Mouse (Mus musculus) thymus, adult 2 months (tissue): ENCODE measurements around the gene Xirp1.

Source experiments
- CTCF ChIP-seq: fragments of 200-500 bp; IDR thresholded peaks from 2 replicates; pipeline ENCODE4 v1.5.1; 2012; ENCODE audit warnings: mild to moderate bottlenecking, control low read depth, low read length, moderate library complexity, borderline replicate concordance; ENCODE audit not compliant: control insufficient read depth, poor library complexity, insufficient read depth; ENCODE audit errors: extremely low read depth
- POLR2A ChIP-seq: fragments of 200-500 bp; IDR thresholded peaks from 2 replicates; pipeline ENCODE4 v1.6.1; 2012; ENCODE audit warnings: mild to moderate bottlenecking, low read length, control low read depth, moderate library complexity; ENCODE audit not compliant: control insufficient read depth, poor library complexity, insufficient read depth; ENCODE audit errors: extremely low read depth

- TF ChIP-seq CTCF (no peak), POLR2A (no peak)
Measured at GRCm38 (mm10) chr9:119996080-119996479, 27.3 kb downstream of the Xirp1 start.
